Mouse (Mus musculus) granulocyte monocyte progenitor cell, adult 5-6 weeks (primary cell): Measurements from ENCODE around the gene Rapgef2. TPM values are rescaled to one million over a fixed set of nuclear protein-coding genes. Genes with fewer than 3 reads are reported as not detected.

ENCODE experiments used
- ATAC-seq: replicated peaks from 2 replicates; pipeline ENCODE4 v1.8.0; 2016; ENCODE audit warnings: mild to moderate bottlenecking, moderate TSS enrichment, inconsistent platforms; ENCODE audit not compliant: poor library complexity, severe bottlenecking
- total RNA-seq, 2 experiments: library from RNA; stranded (forward) in 1 of 2; stranded (reverse) in 1 of 2; fragments of 200-712, 200-1000 nt in 1 of 2; fragments of >200 nt in 1 of 2; fragmentation: Nextera tagmentation in 1 of 2; gene quantifications; 2 replicates each; pipeline ENCODE4 v1.2.3; 2014 to 2017

Gene Rapgef2
- total RNA-seq, 2 experiments from 2014 or later, result 17.4 to 21.0 TPM

DNA sequence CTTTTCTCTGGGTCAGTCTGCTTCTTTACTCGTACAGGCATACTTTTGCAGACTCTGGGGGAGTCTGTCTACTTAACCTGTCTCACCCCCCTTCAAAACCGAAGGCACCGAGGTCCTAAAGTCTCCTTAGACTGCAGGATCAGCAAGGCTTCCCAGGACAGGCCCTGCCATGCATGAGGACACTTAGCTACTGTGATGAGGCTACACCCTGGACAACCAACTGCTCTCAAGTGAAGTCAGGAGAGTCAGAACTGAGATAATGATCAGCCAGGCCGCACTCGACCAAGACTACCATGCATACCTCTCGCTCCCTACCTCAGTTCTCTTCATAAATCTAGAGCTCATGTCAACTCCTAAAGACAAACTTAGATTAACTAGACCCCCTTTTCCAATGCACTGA is 159.5 kb downstream of the Rapgef2 start:
- ATAC-seq, result no peak

GRCm38 (mm10) chr3:79121391-79121790 is 164.9 kb downstream of the Rapgef2 start:
- no peak for ATAC-seq

GRCm38 (mm10) chr3:79119983-79120382 is 166.3 kb downstream of the Rapgef2 start:
- ATAC-seq, result no peak

DNA sequence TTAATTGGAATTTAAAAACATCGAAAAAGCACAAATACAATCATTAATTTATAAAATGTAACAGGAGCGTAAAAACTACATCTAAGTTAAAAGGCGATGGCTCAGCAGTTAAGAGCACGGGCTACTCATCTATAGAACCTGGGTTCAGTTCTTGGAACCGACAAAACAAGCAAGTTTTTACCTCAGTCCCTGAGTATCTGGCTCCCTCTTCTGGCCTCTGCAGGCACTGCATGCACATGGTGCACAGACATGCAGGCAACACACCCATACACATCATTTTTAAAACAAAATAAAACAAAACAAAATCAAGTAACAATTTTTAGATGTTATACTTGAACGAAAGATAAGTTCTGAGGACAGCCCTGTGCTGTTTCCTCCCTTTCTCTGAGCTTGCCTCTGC is 176.2 kb downstream of the Rapgef2 start:
- ATAC-seq, result no peak; the same call in 1 of the 2 replicates

DNA sequence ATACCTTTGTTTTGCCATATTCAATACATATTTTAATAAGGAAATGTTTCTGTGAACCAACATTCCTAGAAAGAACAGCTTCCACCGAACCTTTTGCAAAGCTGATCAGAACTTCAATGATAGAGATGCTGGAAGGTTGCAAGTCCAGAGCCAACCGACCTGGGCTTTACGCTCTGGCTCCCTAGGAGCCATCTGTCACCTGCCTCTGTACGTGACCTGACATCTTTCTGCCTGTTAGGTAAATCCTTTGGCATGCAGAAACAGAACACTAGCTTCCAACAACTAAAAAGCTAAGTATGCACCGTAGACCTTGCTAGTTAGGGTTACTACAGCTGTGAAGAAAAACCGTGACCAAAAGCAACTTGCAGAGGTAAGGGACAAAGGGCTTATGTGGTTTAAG is 178.1 kb downstream of the Rapgef2 start:
- ATAC-seq, result no peak

GRCm38 (mm10) chr3:79106360-79106759 is 180.0 kb downstream of the Rapgef2 start:
- 0 out of 2 replicates have a peak, but pooled peaks have one; percentile 17 for ATAC-seq

- no peak for ATAC-seq
Measured at GRCm38 (mm10) chr3:79103604-79104003, 182.7 kb downstream of the Rapgef2 start.

GRCm38 (mm10) chr3:79101737-79102136 is 184.6 kb downstream of the Rapgef2 start:
- no peak for ATAC-seq

DNA sequence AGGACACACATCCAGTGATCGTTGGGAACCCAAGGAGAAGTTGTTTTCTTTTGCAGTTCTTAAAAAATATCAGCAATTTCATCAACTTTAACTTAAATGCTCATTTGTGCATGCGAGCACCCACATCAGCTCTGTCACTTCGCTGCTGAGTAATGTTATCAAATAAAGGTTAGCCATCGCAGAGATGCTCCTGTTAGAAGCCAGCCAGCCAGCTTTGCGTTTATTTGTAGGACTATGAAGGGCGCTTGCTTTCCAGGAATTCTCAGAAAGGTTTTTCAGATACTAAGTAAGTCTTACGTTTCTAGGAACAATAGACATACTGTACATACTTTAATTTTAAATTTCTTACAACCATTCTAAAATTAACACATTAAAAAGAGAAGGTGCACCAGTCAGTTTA is 185.5 kb downstream of the Rapgef2 start:
- no peak for ATAC-seq

DNA sequence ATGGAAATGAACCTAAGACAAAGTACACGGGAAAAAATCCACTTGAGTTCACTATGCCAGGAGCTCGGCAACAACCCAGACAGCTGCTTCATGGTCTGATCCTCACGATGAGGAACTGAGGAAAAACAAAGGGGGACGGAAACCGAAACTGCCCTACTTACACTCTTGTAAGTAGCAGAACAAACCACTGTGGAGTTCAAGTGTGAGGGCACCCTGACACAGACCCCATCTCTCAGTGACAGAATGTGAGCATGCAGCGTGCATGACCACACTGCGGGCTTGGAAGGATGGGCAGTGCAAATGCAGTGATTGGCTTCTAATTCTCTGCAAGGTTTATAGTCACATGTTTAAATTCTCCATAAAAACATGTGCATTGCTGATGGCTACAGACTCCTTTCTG is 197.2 kb downstream of the Rapgef2 start:
- ATAC-seq, result peak; percentile 95

GRCm38 (mm10) chr3:79088461-79088860 is 197.9 kb downstream of the Rapgef2 start:
- ATAC-seq, result no peak

DNA sequence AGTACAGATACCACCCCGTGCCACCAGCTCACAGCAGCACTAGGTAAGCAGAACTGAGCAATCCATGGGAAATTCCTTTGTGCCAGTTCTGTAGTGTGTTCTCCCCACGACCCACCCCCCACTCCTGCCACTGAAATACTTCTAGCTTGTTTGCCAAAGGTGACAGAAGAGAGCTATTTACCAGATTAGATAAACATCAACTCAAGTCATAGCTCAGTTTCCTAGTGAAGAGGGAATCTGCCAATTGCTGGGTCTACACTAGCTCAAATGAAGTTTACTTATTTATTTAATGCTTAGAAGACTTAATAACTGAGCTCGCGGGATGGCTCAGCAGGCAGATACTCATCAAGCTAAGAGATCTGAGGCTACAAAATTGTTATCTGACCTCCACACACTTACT is 200.0 kb downstream of the Rapgef2 start:
- no peak for ATAC-seq

DNA sequence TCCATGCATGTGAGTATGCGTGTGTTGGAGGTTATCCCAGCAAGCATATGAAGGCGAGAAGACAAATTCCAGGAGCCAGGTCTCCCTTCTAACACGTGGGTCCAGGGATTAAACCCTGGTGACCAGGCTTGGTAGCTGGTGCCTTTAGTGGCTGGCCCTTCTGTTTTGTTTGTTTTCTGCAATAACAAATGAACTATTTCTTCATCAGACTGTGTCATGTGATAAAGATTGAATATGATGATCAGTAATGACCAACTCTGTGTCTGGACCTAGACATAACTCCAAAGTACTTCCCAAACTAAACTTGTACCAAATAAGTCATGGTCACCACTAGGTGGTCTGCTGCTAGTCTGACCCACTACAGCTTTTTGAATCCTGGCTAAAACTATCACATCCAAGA is 202.4 kb downstream of the Rapgef2 start:
- ATAC-seq, result no peak

GRCm38 (mm10) chr3:79083030-79083429 is 203.3 kb downstream of the Rapgef2 start:
- no peak for ATAC-seq

GRCm38 (mm10) chr3:79079076-79079475 is 207.2 kb downstream of the Rapgef2 start:
- ATAC-seq, result no peak

DNA sequence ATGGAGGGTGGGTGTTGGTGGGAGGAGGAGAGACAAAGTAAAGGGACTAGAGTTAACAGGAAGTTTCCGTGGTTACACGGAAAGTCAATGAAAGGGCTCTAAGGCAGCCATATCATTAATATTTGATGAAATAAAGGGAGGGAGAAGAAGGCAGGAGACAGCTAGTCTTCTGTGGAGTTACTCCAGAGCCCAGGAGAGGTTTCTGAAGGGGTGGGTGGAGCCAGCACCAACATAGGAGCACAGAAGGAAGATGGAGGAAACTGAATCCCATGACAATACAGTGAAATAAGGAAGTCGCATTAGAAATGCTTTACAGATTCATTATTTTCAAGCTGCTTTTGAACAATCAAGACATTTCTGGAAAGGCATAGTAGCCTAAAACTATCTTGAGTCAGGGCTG is 211.3 kb downstream of the Rapgef2 start:
- ATAC-seq, result peak; percentile 60

GRCm38 (mm10) chr3:79073541-79074244 is 212.6 kb downstream of the Rapgef2 start:
- no peak for ATAC-seq

DNA sequence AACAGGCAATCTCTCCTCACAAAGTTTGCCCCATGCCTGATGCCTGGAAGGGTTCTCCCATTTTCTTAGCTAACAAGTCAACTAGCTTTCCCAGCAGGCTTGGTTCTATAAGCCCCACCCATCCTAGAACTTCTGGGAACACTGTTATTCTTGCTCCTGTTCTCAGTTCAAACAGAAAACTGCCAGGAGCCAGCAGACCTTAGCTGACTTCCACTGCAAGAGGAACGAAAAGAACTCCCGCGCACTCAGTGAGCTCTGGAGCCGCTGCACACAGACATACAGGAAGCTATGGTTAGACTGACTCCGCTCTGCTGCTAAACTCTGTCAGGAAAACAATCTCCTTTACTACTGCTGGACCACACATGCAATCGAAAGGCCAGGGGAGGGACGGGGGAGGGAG is 214.8 kb downstream of the Rapgef2 start:
- peak; percentile 62 for ATAC-seq

DNA sequence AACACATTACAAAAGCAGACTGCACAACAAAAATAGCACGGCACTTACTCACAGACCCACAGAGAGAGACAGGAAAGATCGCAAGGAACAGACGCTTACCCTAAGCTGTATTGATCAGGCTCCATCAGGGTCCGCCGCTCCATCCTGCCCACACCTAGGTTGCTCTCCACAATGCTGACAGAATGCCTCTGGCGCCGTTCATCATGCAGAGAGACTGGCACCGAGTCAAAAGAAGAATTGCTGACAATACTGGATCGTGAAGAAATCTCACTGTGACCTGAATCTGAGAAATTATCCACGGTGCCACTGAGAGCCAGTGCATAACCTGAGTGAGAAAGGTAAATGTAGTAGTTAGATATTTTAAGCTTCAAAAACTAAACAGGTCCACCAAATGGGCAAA is 216.4 kb downstream of the Rapgef2 start:
- no peak for ATAC-seq

DNA sequence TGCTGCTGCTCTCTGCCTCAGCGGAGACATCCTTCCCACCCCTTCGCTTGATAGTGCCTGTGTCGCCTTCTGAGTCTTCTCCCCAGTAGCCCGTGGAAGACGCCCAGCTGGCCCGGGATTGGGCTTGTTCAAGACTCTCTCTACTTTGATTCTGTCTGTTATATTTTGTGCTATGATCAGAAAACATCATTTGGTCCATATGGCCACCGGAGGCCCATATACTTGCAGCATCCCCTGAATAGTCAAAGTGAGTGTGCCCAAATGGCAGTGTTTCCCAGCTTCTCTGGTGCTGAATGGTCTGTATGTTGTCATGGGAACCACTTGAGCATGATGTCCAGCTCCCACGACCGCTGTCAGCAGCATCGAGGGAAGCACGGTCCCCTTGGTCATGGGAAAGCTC is 217.3 kb downstream of the Rapgef2 start:
- ATAC-seq, result no peak

- ATAC-seq, result no peak
Measured at GRCm38 (mm10) chr3:79066455-79067055, 219.8 kb downstream of the Rapgef2 start.

DNA sequence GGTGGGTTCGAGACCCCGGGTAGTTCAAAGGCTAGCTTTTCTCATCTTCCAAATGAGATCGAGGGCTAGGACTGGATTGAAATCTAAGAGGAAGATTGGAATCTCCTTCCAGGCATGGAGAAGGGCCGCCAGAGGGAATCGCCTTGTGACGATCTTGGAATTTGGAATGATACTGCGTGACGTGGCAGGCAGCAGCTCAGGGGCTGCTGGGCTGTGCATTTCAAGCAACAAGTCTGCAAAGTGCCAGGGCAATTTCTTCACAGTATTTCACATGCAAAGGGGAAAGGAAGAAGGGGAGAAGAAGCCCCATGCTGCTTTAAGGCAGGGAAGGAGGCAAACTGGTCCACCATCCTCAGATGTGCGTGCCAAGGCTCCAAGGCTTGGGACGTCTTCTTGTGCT is 222.2 kb downstream of the Rapgef2 start:
- ATAC-seq, result no peak
